Comparison of ENCODE assay signal across 8 mouse cellular contexts in genomic region chr9:44406906-44407751, GRCm38 (mm10). TPM values are rescaled to one million over a fixed set of nuclear protein-coding genes. Genes with fewer than 3 reads are reported as not detected.
DNase-seq lines count a peak whose midpoint lies in the region; ATAC-seq and TF ChIP-seq lines count a peak whose summit lies in the region.

TSS of gene Rps25 (plus strand) at chr9:44407139.
TSS of gene Trappc4 (minus strand) at chr9:44407600.

- no peaks in the 10 kb centered on the region for H3K4me1 ChIP-seq in bone marrow, adult 2 months (ENCODE audit: control insufficient read depth, insufficient read depth, low read length)
- peaks cover 13% of the 10 kb centered on the region; the same call in 1 of the 2 replicates for H3K4me1 ChIP-seq in embryonic facial prominence, embryonic 15.5 days
- H3K4me1 ChIP-seq in limb, embryonic 14.5 days (ENCODE audit: control insufficient read depth, insufficient read depth, low read length): peaks cover 7% of the 10 kb centered on the region; the same call in 1 of the 2 replicates
- no peaks in the 10 kb centered on the region for H3K4me1 ChIP-seq in midbrain, postnatal 0 days (ENCODE audit: insufficient read depth, low read length)

- peak; percentile 97 for DNase-seq in 416B (ENCODE audit: low read depth)
- peak; percentile 95 for DNase-seq in heart, adult 8-10 months (ENCODE audit: low spot score)
- peak; percentile 96 for DNase-seq in kidney, adult 9 months
- peak; percentile 97 for DNase-seq in limb, embryonic 14.5 days (ENCODE audit: low spot score)
- peak; percentile 98 for DNase-seq in midbrain, postnatal 0 days (ENCODE audit: low spot score)
- DNase-seq in spleen, postnatal 14 days (ENCODE audit: low spot score in 2 of 2): peak; percentile 80 to 90

- H3K9ac ChIP-seq in embryonic facial prominence, embryonic 15.5 days: peak within 1 kb of the TSS; percentile 78
- peak within 1 kb of the TSS; percentile 82 for H3K9ac ChIP-seq in limb, embryonic 14.5 days (ENCODE audit: low read depth, low read length, severe bottlenecking)
- peak within 1 kb of the TSS; percentile 81 for H3K9ac ChIP-seq in midbrain, postnatal 0 days (replicated peaks; ENCODE audit: low read length, poor library complexity, severe bottlenecking)

- H3K27me3 ChIP-seq in embryonic facial prominence, embryonic 15.5 days: no peaks in the 10 kb centered on the region
- no peaks in the 10 kb centered on the region for H3K27me3 ChIP-seq in limb, embryonic 14.5 days (ENCODE audit: control insufficient read depth, insufficient read depth, low read length)
- H3K27me3 ChIP-seq in midbrain, postnatal 0 days (ENCODE audit: insufficient read depth, low read length): no peaks in the 10 kb centered on the region

- ATAC-seq in embryonic facial prominence, embryonic 15.5 days (ENCODE audit: insufficient number of reproducible peaks, low FRiP score, low TSS enrichment, low read depth): peak; percentile 93
- peak; percentile 95 for ATAC-seq in limb, embryonic 14.5 days (ENCODE audit: low FRiP score, low read depth)
- peak; percentile 96 for ATAC-seq in midbrain, postnatal 0 days (ENCODE audit: low FRiP score)

- peak within 1 kb of the TSS; percentile 90 for H3K27ac ChIP-seq in bone marrow, adult 2 months (ENCODE audit: control insufficient read depth, insufficient read depth, low read depth, low read length, poor library complexity)
- H3K27ac ChIP-seq in embryonic facial prominence, embryonic 15.5 days (replicated peaks): peak within 1 kb of the TSS; percentile 99
- H3K27ac ChIP-seq in limb, embryonic 14.5 days (replicated peaks; ENCODE audit: low read depth, low read length): peak within 1 kb of the TSS; percentile 93
- H3K27ac ChIP-seq in midbrain, postnatal 0 days (ENCODE audit: low read depth, low read length): peak within 1 kb of the TSS; percentile 93

- peak; percentile 56; the same call in 1 of the 2 replicates for TF ChIP-seq POLR2A in bone marrow, adult 2 months (IDR thresholded peaks at IDR 0.05; ENCODE audit: borderline replicate concordance, control insufficient read depth, low read depth, low read length)
- TF ChIP-seq POLR2A in limb, embryonic 14.5 days (IDR thresholded peaks at IDR 0.05; ENCODE audit: borderline replicate concordance, extremely low read depth, insufficient read depth, insufficient read length): peak; percentile 60; the same call in 1 of the 2 replicates

- peak within 1 kb of the TSS; percentile 88 for H3K4me3 ChIP-seq in bone marrow, adult 2 months (replicated peaks; ENCODE audit: control insufficient read depth, low read depth, low read length)
- peak within 1 kb of the TSS; percentile 88 for H3K4me3 ChIP-seq in embryonic facial prominence, embryonic 15.5 days (replicated peaks)
- peak within 1 kb of the TSS; percentile 81 for H3K4me3 ChIP-seq in limb, embryonic 14.5 days (replicated peaks; ENCODE audit: low read length)
- peak within 1 kb of the TSS; percentile 71 for H3K4me3 ChIP-seq in midbrain, postnatal 0 days (ENCODE audit: low read depth, low read length)

- H3K9me3 ChIP-seq in embryonic facial prominence, embryonic 15.5 days (replicated peaks): no peaks in the 10 kb centered on the region
- H3K9me3 ChIP-seq in limb, embryonic 14.5 days (ENCODE audit: control insufficient read depth, low read length): no peaks in the 10 kb centered on the region
- H3K9me3 ChIP-seq in midbrain, postnatal 0 days (ENCODE audit: low read length): no peaks in the 10 kb centered on the region

- under 1% methylated on average over 51 of the region's 51 CpGs for WGBS in bone marrow, adult 2 months
- under 1% methylated on average over 51 of the region's 51 CpGs for WGBS in embryonic facial prominence, embryonic 15.5 days
- under 1% methylated on average over 51 of the region's 51 CpGs for WGBS in limb, embryonic 14.5 days
- WGBS in midbrain, postnatal 0 days: under 1% methylated on average over 51 of the region's 51 CpGs

- peaks cover 66% of the 10 kb centered on the region for H3K36me3 ChIP-seq in embryonic facial prominence, embryonic 15.5 days
- peaks cover 65% of the 10 kb centered on the region for H3K36me3 ChIP-seq in limb, embryonic 14.5 days (ENCODE audit: control insufficient read depth, insufficient read depth, low read length)
- H3K36me3 ChIP-seq in midbrain, postnatal 0 days (ENCODE audit: insufficient read depth, low read length): peaks cover 42% of the 10 kb centered on the region

- H3K4me2 ChIP-seq in embryonic facial prominence, embryonic 15.5 days (replicated peaks): peak within 1 kb of the TSS; percentile 65
- peak within 1 kb of the TSS; percentile 51 for H3K4me2 ChIP-seq in limb, embryonic 14.5 days (replicated peaks; ENCODE audit: low read depth, low read length, severe bottlenecking)
- peak within 1 kb of the TSS; percentile 56 for H3K4me2 ChIP-seq in midbrain, postnatal 0 days (ENCODE audit: low read depth, low read length, poor library complexity, severe bottlenecking)

- no peak for TF ChIP-seq CTCF in bone marrow, adult 2 months (IDR thresholded peaks at IDR 0.05; ENCODE audit: control insufficient read depth, insufficient read depth, low read length)
- TF ChIP-seq CTCF in midbrain, postnatal 0 days (IDR thresholded peaks at IDR 0.05): peak; percentile 38

RNA-seq across cellular contexts. Expression of gene Rps25, which starts in this region (rescaled TPM):
- 1,039 and 1,790 TPM in 2 replicates for polyA plus RNA-seq in bone marrow, adult 2 months (2011; ENCODE audit: insufficient read depth, insufficient read length, low replicate concordance, missing spikeins)
- polyA plus RNA-seq in embryonic facial prominence, embryonic 15.5 days (2015; fragmentation: Nextera tagmentation; extraction: Ambion mirVana): 1,806 and 1,877 TPM in 2 replicates
- total RNA-seq in heart, adult 8-10 months (2022): 100 to 1,000 TPM; 784 to 974 (median 849) TPM
- 680 and 1,089 TPM in 2 replicates for polyA plus RNA-seq in limb, embryonic 14.5 days (2012; rRNA removed)
- 2,627 and 2,837 TPM in 2 replicates for polyA plus RNA-seq in limb, embryonic 14.5 days (2014; fragmentation: Nextera tagmentation; extraction: Ambion mirVana)
- 298 and 395 TPM in 2 replicates for total RNA-seq in midbrain, postnatal 0 days (2014; rRNA removed)
- 1,596 and 1,621 TPM in 2 replicates for polyA plus RNA-seq in midbrain, postnatal 0 days (2015; fragmentation: Nextera tagmentation; extraction: Ambion mirVana)

RNA-seq across cellular contexts. Expression of gene Trappc4, which starts in this region (rescaled TPM):
- 36.9 and 50.1 TPM in 2 replicates for polyA plus RNA-seq in bone marrow, adult 2 months (2011; ENCODE audit: insufficient read depth, insufficient read length, low replicate concordance, missing spikeins)
- polyA plus RNA-seq in embryonic facial prominence, embryonic 15.5 days (2015; fragmentation: Nextera tagmentation; extraction: Ambion mirVana): 137 and 138 TPM in 2 replicates
- 10 to 100 TPM; 38.3 to 42.9 (median 41.2) TPM for total RNA-seq in heart, adult 8-10 months (2022)
- polyA plus RNA-seq in limb, embryonic 14.5 days (2012; rRNA removed): 81.5 and 85.7 TPM in 2 replicates
- 127 and 144 TPM in 2 replicates for polyA plus RNA-seq in limb, embryonic 14.5 days (2014; fragmentation: Nextera tagmentation; extraction: Ambion mirVana)
- total RNA-seq in midbrain, postnatal 0 days (2014; rRNA removed): 149 and 166 TPM in 2 replicates
- 326 and 327 TPM in 2 replicates for polyA plus RNA-seq in midbrain, postnatal 0 days (2015; fragmentation: Nextera tagmentation; extraction: Ambion mirVana)

Comparison
In these comparisons a context has a peak if more than half of its experiments do, and no peak if none do; other contexts are left out.
1. Peak in every context shown above with its lines: DNase-seq, ATAC-seq, H3K4me3 ChIP-seq and H3K27ac ChIP-seq.